Mouse (Mus musculus): Measurements from ENCODE around the gene Alpk3.

DNA sequence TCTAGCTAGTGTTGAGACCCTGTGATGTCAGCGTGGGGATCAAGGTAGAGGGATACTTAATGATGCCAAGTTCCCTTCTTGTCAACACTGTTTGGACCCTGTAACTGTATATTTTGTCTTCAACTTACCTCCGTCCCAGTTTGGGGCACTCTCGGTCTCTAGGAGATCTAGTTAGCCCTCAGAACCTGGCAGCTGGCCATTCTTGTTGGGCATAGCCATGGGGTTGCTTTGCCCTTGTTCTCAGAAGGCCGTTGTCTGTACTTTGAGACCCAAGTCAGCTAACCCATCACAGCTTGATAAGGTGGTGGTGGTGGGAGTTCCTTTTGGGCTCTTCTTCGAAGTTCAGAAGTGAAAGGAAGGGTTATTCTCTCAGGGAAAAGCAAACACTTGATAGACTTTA, 7.4 kb upstream of the Alpk3 start:
- TF ChIP-seq CTCF (IDR thresholded peaks at IDR 0.05; ENCODE audit: control insufficient read depth, insufficient read depth, low read length): no peak
- TF ChIP-seq POLR2A (IDR thresholded peaks at IDR 0.05; ENCODE audit: borderline replicate concordance, control insufficient read depth, low read depth, low read length): no peak

All from bone marrow, adult 2 months (tissue).